Mouse (Mus musculus) forebrain, embryonic 12.5 days (tissue): ENCODE data around the gene Lgals9. TPM values are rescaled to one million over a fixed set of nuclear protein-coding genes. Genes with fewer than 3 reads are reported as not detected.
"Not testable (repeated sequence)": the region's sequence is repeated elsewhere in the genome, so short reads cannot be mapped to it uniquely, and the experiment has no call there.

Experiments
- ATAC-seq: fragments of 200-750 bp; cut with Nextera tagmentation; 2 replicates; pipeline ENCODE4 v1.8.0; 2017; ENCODE audit warnings: moderate TSS enrichment; ENCODE audit not compliant: low FRiP score
- H3K27ac ChIP-seq: fragments of 300-500 bp; sonication (generic); 2 replicates; pipeline ENCODE4 v1.5.1; 2016; ENCODE audit warnings: mild to moderate bottlenecking
- H3K27me3 ChIP-seq: fragments of 300-500 bp; sonication (generic); 2 replicates; pipeline ENCODE4 v1.6.1; 2016; ENCODE audit warnings: mild to moderate bottlenecking
- H3K36me3 ChIP-seq: fragments of 300-500 bp; sonication (generic); replicated peaks from 2 replicates; pipeline ENCODE4 v1.6.1; 2016; ENCODE audit warnings: mild to moderate bottlenecking
- H3K4me1 ChIP-seq: fragments of 300-500 bp; sonication (generic); 2 replicates; pipeline ENCODE4 v1.6.1; 2016
- H3K4me2 ChIP-seq: fragments of 300-500 bp; sonication (generic); 2 replicates; pipeline ENCODE4 v1.6.1; 2016; ENCODE audit warnings: mild to moderate bottlenecking, moderate library complexity
- H3K4me3 ChIP-seq: fragments of 300-500 bp; sonication (generic); replicated peaks from 2 replicates; pipeline ENCODE4 v1.5.1; 2016; ENCODE audit warnings: mild to moderate bottlenecking
- H3K9ac ChIP-seq: fragments of 300-500 bp; sonication (generic); 2 replicates; pipeline ENCODE4 v1.6.1; 2016; ENCODE audit warnings: mild to moderate bottlenecking
- H3K9me3 ChIP-seq: fragments of 300-500 bp; sonication (generic); 2 replicates; pipeline ENCODE4 v1.6.1; 2016
- WGBS: fragments of 180-500 bp; shearing (Covaris S2); methylation state at CpG from one replicate; pipeline ENCODE4 v1.1.7; 2016; 5-methylcytosine and 5-hydroxymethylcytosine counted together
- polyA plus RNA-seq: library from polyadenylated mRNA; unstranded; fragments of >200 nt; fragmentation: Nextera tagmentation; extraction: Ambion mirVana; gene quantifications from 2 replicates; pipeline ENCODE4 v1.2.1, GENCODE M21; 2016

Lgals9 gene
- polyA plus RNA-seq, 1 experiment from 2014 or later = 5.7 TPM

- Histone ChIP-seq H3K9ac (no peak overlapping the region), H3K4me2 (no peak overlapping the region), H3K4me1 (peaks cover 12% of the 10 kb centered on the region), H3K27ac (no peak overlapping the region), H3K27me3 (no peaks in the 10 kb centered on the region), H3K4me3 (no peak overlapping the region), H3K36me3 (peaks cover 31% of the 10 kb centered on the region; the same call in 1 of the 2 replicates), H3K9me3 (no peaks in the 10 kb centered on the region)
- WGBS = 83% methylated on average over 7 of the region's 7 CpGs
- ATAC-seq = no peak
Observed at GRCm38 (mm10) chr11:79017161-79017606, 32.4 kb upstream of the Lgals9 start.

GRCm38 (mm10) chr11:79016236-79016635, 31.5 kb upstream of the Lgals9 start:
- H3K4me1 ChIP-seq = peaks cover 12% of the 10 kb centered on the region
- no peak overlapping the region for H3K27ac ChIP-seq
- no peak overlapping the region for H3K9ac ChIP-seq
- H3K4me3 ChIP-seq = no peak overlapping the region
- H3K36me3 ChIP-seq = peaks cover 27% of the 10 kb centered on the region; the same call in 1 of the 2 replicates
- no peaks in the 10 kb centered on the region for H3K9me3 ChIP-seq
- H3K27me3 ChIP-seq = no peaks in the 10 kb centered on the region
- no peak overlapping the region for H3K4me2 ChIP-seq
- ATAC-seq = no peak
- WGBS = 65% methylated on average over 12 of the region's 12 CpGs

GRCm38 (mm10) chr11:79015660-79016215, 31.0 kb upstream of the Lgals9 start:
- WGBS = 92% methylated on average over 24 of the region's 24 CpGs
- no peak overlapping the region for H3K9ac ChIP-seq

GRCm38 (mm10) chr11:79014602-79015325, 30.0 kb upstream of the Lgals9 start:
- peaks cover 14% of the 10 kb centered on the region; the same call in 1 of the 2 replicates for H3K36me3 ChIP-seq
- H3K4me1 ChIP-seq = peaks cover 12% of the 10 kb centered on the region
- H3K4me2 ChIP-seq = no peak overlapping the region
- no peak overlapping the region for H3K9ac ChIP-seq
- no peaks in the 10 kb centered on the region for H3K9me3 ChIP-seq
- no peak overlapping the region for H3K4me3 ChIP-seq
- H3K27ac ChIP-seq = no peak overlapping the region
- WGBS = 72% methylated on average over 15 of the region's 15 CpGs
- H3K27me3 ChIP-seq = no peaks in the 10 kb centered on the region
- no peak for ATAC-seq

More at GRCm38 (mm10) chr11:79015660-79016215, 31.0 kb upstream of the Lgals9 start:
- no peak for ATAC-seq
- Histone ChIP-seq H3K4me1 (peaks cover 12% of the 10 kb centered on the region), H3K27me3 (no peaks in the 10 kb centered on the region), H3K4me3 (no peak overlapping the region), H3K4me2 (no peak overlapping the region), H3K27ac (no peak overlapping the region), H3K9me3 (no peaks in the 10 kb centered on the region), H3K36me3 (peaks cover 22% of the 10 kb centered on the region; the same call in 1 of the 2 replicates)

GRCm38 (mm10) chr11:79013806-79014205, 29.1 kb upstream of the Lgals9 start:
- no peaks in the 10 kb centered on the region for H3K27me3 ChIP-seq
- 75% methylated on average over 9 of the region's 9 CpGs for WGBS
- no peaks in the 10 kb centered on the region for H3K9me3 ChIP-seq
- H3K4me1 ChIP-seq = peaks cover 12% of the 10 kb centered on the region
- no peak overlapping the region for H3K9ac ChIP-seq
- peaks cover 10% of the 10 kb centered on the region; the same call in 1 of the 2 replicates for H3K36me3 ChIP-seq
- no peak overlapping the region for H3K27ac ChIP-seq
- no peak overlapping the region for H3K4me3 ChIP-seq
- ATAC-seq = no peak
- H3K4me2 ChIP-seq = no peak overlapping the region

- H3K4me3 ChIP-seq = no peak overlapping the region
- H3K27ac ChIP-seq = no peak overlapping the region
- H3K9ac ChIP-seq = no peak overlapping the region
- no peaks in the 10 kb centered on the region for H3K9me3 ChIP-seq
- no peak for ATAC-seq
- H3K4me2 ChIP-seq = no peak overlapping the region
- peaks cover 12% of the 10 kb centered on the region for H3K4me1 ChIP-seq
- peaks cover 6% of the 10 kb centered on the region; the same call in 1 of the 2 replicates for H3K36me3 ChIP-seq
- no peaks in the 10 kb centered on the region for H3K27me3 ChIP-seq
Observed at GRCm38 (mm10) chr11:79013056-79013455, 28.3 kb upstream of the Lgals9 start.

GRCm38 (mm10) chr11:79012529-79012928, 27.8 kb upstream of the Lgals9 start:
- Histone ChIP-seq H3K4me2 (no peak overlapping the region), H3K27ac (no peak overlapping the region), H3K4me1 (peaks cover 12% of the 10 kb centered on the region), H3K4me3 (no peak overlapping the region), H3K9me3 (no peaks in the 10 kb centered on the region), H3K9ac (no peak overlapping the region), H3K36me3 (peaks cover 6% of the 10 kb centered on the region; the same call in 1 of the 2 replicates), H3K27me3 (no peaks in the 10 kb centered on the region)
- 93% methylated on average over 2 of the region's 2 CpGs for WGBS
- ATAC-seq = no peak

GRCm38 (mm10) chr11:79008891-79009290, 24.1 kb upstream of the Lgals9 start:
- Histone ChIP-seq H3K4me2 (no peak overlapping the region), H3K27ac (no peak overlapping the region), H3K36me3 (no peaks in the 10 kb centered on the region), H3K9me3 (no peaks in the 10 kb centered on the region), H3K9ac (no peak overlapping the region), H3K4me3 (no peak overlapping the region), H3K27me3 (no peaks in the 10 kb centered on the region), H3K4me1 (peaks cover 1% of the 10 kb centered on the region; the same call in 1 of the 2 replicates)
- WGBS = 88% methylated on average over 7 of the region's 7 CpGs
- no peak for ATAC-seq

GRCm38 (mm10) chr11:79008007-79008775, 23.4 kb upstream of the Lgals9 start:
- Histone ChIP-seq H3K27ac (no peak overlapping the region), H3K9me3 (no peaks in the 10 kb centered on the region), H3K9ac (no peak overlapping the region), H3K27me3 (no peaks in the 10 kb centered on the region), H3K4me1 (no peaks in the 10 kb centered on the region), H3K4me3 (no peak overlapping the region), H3K4me2 (no peak overlapping the region), H3K36me3 (no peaks in the 10 kb centered on the region)
- WGBS = 83% methylated on average over 6 of the region's 6 CpGs
- no peak for ATAC-seq

GRCm38 (mm10) chr11:79007356-79007755, 22.6 kb upstream of the Lgals9 start:
- not testable (repeated sequence) for ATAC-seq, H3K27me3 ChIP-seq, H3K36me3 ChIP-seq, H3K4me3 ChIP-seq, H3K4me2 ChIP-seq, H3K9me3 ChIP-seq, H3K4me1 ChIP-seq, H3K9ac ChIP-seq, H3K27ac ChIP-seq
- 92% methylated on average over 3 of the region's 3 CpGs for WGBS

GRCm38 (mm10) chr11:79006417-79006816, 21.7 kb upstream of the Lgals9 start:
- no peak overlapping the region for H3K9ac ChIP-seq
- H3K9me3 ChIP-seq = no peaks in the 10 kb centered on the region
- H3K4me3 ChIP-seq = no peak overlapping the region
- no peaks in the 10 kb centered on the region for H3K27me3 ChIP-seq
- H3K27ac ChIP-seq = no peak overlapping the region
- H3K4me2 ChIP-seq = no peak overlapping the region
- H3K4me1 ChIP-seq = no peaks in the 10 kb centered on the region
- WGBS = 74% methylated on average over 5 of the region's 5 CpGs
- H3K36me3 ChIP-seq = no peaks in the 10 kb centered on the region
- no peak for ATAC-seq

- H3K36me3 ChIP-seq = no peaks in the 10 kb centered on the region
- no peak for ATAC-seq
- H3K4me2 ChIP-seq = no peak overlapping the region
- no peak overlapping the region for H3K9ac ChIP-seq
- H3K9me3 ChIP-seq = no peaks in the 10 kb centered on the region
- no peaks in the 10 kb centered on the region for H3K4me1 ChIP-seq
- H3K4me3 ChIP-seq = no peak overlapping the region
- no peaks in the 10 kb centered on the region for H3K27me3 ChIP-seq
- 89% methylated on average over 14 of the region's 14 CpGs for WGBS
- H3K27ac ChIP-seq = no peak overlapping the region
Observed at GRCm38 (mm10) chr11:79005578-79006394, 21.0 kb upstream of the Lgals9 start.
